Mouse (Mus musculus): ENCODE measurements around the gene Ctnnbl1.

The Ctnnbl1 gene

GRCm38 (mm10) chr2:157750926-157751588 is 13.9 kb downstream of the Ctnnbl1 start:
- DNase-seq = peak in 1 of 2 experiments; percentile 33

GRCm38 (mm10) chr2:157751589-157752373 is 14.6 kb downstream of the Ctnnbl1 start:
- DNase-seq = peak; percentile 76 to 83

DNA sequence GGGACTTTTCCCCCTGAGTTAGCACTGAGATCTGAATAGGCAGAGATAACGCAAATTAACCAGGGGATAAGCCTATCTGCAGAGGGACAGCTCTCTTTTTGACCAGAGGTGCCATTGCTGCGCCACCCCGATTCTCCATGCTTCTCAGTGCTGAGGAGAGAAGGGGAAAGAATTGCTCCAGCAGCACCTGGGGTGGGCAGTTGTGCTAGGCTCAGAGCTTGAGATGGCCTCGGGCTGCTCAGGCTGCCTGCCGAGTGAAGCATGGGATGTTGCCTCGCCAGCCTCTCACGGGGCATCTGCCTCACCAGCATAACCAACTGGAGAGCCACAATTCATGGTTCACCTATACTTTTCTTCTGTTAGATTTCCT is 15.2 kb downstream of the Ctnnbl1 start:
- DNase-seq = no peak

- no peak for DNase-seq
Measured at GRCm38 (mm10) chr2:157755771-157756170, 18.6 kb downstream of the Ctnnbl1 start.

DNA sequence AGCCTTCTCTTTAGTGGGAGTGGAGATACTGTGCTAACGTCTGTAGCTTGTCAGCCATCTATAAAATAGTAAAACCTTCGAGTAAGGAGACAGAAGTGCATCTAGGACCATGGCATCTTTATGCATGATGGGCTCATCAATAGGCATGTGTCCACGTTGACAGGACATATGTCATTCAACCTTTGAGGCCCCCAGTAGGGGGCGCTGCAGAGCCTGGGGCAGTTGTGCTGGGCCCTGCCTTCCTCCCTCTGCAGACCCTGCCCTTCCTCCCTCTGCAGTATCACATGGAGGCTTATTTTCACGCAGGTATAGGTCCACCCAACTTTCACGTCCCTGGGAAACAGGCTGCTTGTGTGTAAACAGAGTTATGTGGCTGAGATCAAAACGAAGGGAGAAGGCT is 19.0 kb downstream of the Ctnnbl1 start:
- DNase-seq = no peak

DNA sequence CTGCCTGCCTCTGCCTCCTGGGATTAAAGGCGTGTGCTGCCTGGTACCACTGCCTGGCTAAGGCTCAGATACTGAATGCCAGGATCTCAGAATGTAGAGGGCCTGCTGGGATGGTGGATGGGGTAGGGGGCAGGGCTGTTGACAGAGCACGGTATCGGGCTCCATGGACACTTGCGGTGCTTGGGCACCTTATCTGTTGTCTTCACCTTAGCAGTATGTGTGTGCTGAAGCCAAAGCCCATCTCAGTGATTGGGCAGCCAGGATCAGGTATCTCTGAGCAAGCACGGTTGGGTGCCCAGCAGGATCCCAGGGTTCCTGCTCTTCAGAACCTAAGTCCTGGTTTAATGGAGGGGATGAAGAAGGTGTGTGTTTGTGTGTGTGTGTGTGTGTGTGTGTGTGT is 21.2 kb downstream of the Ctnnbl1 start:
- DNase-seq = no peak

GRCm38 (mm10) chr2:157759717-157760116 is 22.5 kb downstream of the Ctnnbl1 start:
- DNase-seq = no peak

DNA sequence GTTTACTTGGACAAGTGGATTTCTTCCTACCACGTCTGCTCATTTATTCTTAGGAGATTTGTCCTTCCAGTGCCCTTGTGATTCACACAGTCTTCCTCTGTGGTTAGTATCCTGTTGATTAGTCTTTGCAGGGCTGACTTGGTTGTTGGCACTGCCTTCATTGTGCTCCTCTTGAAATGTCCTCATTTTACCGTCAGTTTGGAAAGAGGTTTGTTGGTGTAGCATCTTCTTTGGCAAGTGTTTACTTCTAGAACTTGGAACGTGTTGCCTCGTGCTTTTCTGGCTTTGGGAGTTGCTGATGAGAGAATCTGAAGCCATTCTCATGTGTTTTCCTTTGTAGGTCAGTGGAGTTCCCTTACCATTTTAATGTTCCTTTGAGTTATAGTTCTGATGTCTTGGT is 25.7 kb downstream of the Ctnnbl1 start:
- DNase-seq = no peak

DNA sequence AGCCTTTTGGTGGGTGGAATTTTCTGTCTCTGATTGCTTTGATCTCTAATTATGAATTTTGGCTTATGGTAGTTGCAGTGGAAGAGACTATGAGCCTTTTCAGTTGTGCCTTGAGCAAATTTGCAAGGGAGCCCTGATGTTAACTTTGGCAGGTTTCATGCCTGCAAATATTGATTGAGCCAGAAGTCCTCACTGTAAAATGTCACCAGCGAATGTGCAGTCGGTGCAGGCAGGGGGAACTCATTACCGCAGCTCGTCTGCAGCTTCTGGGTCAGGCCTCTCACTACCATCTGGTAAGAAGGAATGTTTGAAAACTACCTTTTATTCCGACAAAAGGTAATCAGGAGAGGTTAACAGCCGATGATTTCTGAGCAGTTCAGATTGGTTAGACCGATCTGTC is 29.4 kb downstream of the Ctnnbl1 start:
- no peak for DNase-seq

- DNase-seq = no peak
Measured at GRCm38 (mm10) chr2:157768682-157769429, 31.7 kb downstream of the Ctnnbl1 start.

DNA sequence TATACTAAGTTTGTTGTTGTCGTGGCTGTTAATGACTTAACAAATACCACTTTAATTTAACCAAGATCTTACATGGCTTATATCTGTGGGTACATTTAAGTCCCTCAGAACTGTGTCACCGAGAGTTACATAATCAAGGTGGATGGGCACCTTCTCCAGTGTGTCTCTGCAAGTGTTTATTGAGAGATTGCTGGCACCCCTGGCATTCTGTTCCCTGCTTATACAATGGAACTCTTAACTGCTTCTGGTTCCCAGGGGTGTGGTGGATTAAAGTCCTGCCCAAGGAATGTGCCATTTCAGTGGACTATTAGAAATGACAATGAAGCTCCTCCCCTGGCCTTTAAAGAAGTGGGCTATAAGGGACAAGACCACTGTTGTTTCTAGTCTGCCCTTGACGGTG is 33.6 kb downstream of the Ctnnbl1 start:
- no peak for DNase-seq

DNA sequence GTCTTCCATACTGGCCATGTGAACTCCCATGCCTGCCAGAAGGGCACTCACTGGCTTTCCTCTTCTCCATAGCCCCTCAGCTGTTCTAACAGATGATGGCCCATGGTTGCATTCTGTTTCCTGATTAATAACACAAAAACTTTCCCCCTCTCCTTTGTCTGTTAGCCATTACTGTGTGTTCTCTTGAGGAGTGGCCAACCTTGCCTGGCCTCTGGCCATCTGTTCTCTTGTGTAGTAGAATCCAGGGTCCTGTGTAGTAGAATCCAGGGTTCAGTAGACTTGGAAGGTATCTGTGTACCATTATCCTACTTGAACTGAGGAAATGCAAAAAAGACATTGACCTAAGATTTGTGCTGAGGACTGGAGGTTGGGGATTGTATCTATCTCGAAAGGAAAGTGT is 36.5 kb downstream of the Ctnnbl1 start:
- no peak for DNase-seq

DNA sequence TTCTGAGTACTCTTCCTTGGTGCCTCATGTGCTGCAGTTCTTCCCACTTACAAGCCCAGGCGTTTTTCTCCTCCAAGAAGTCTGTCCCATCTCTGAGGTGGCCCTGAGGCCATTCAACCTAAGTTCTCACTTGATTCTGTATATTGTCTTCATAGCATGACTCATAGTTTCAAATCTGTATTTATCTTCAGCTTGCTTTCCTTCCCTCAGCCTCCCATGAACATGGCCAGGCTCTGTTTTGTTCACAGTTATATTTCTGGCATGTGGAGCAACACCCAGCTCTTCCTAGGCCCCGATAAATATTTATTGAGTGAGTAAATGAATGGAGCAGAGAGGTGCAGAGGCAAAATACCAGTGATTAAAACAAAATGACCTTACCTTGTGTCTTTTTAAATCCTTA is 38.8 kb downstream of the Ctnnbl1 start:
- DNase-seq = no peak

- no peak for DNase-seq
Measured at GRCm38 (mm10) chr2:157780956-157781355, 43.8 kb downstream of the Ctnnbl1 start.

DNA sequence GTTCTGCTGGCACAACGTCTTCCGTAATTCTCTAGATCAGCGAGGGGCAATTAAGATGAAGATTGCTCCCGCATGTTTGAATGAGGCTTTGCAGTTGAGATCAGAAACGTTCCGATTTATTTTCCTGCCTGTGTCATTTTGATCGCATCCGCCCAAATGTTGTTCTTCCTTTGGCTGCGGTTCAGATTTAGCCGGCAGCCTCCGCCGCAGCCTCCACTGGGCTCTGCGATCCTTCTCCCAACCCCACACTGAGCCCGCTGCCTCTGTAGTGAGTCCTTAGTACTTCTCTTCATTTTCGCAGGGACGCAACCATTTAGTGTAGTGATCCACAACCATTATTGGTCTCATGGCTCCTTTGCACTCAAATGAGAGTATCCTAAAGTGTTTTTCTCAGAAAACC is 46.0 kb downstream of the Ctnnbl1 start:
- no peak for DNase-seq

DNA sequence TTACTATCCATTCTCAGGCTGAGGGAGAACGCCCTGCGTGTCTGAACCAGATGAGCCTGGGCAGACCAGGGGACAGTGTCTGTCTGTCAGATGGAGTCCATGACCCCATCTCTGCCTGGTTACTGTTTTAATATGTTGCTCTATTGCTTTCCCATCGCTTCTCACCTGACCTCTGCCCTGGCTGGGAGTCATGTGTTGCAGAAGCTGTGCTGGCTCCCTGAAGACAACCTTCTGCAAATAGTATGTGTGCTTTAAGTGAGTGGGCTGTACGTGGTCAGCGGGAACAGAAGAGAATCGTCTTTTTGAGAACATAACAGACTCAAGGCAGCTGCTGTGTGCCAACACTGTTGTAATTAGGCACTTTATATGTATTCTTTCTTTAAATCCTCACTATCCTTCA is 47.0 kb downstream of the Ctnnbl1 start:
- DNase-seq = no peak

DNA sequence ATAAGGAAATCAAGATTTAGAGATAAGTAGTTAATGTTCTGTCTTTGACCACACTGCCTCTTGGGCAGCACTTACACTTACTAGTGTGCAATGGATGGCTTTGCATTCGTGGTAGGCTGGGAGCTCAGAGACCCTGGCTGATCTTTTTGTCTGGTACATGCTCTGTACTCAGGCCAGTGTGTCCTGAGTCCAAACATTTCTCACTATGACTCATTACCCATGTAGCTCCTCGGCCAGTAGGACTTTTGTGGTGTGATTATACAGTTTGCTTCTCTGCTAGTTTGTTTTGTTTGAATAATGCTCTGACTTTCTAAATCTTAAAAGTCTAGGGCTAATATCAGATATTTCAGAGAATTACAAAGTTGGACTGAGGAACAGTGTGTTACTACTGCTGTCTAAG is 47.4 kb downstream of the Ctnnbl1 start:
- no peak for DNase-seq

- peak; percentile 58 to 64 for DNase-seq
Measured at GRCm38 (mm10) chr2:157789226-157789625, 52.0 kb downstream of the Ctnnbl1 start.

GRCm38 (mm10) chr2:157790836-157791495 is 53.8 kb downstream of the Ctnnbl1 start:
- peak; percentile 62 for DNase-seq

- DNase-seq = no peak
Measured at GRCm38 (mm10) chr2:157791528-157792162, 54.4 kb downstream of the Ctnnbl1 start.

- no peak for DNase-seq
Measured at GRCm38 (mm10) chr2:157792840-157793552, 55.8 kb downstream of the Ctnnbl1 start.

DNA sequence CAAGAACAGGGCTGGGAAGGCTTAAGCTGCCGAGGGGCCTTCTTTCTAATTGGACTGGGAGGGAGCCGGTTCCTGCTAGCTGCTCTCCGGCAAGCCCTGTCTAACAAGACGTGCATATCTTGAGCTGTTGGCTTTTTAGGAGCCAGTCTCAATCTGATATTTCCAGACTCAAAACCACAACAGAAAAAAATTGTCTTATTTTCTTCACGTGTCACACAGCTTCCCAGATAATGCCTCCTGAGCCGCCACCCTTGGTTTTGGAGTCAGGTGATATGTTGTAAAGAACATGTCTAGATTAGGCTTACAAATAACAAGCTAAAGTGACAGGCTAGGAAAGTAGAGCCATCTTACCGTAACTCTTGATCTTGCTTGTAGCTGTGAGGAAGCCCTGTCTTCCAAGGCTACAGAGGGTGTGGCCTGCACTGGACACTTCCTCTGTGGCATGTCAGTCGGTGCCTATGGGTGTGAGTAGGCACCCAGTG is 56.7 kb downstream of the Ctnnbl1 start:
- no peak for DNase-seq
